Mouse (Mus musculus) thymus, adult 2 months (tissue): ENCODE results near the gene Phykpl. TPM values are rescaled to one million over a fixed set of nuclear protein-coding genes. Genes with fewer than 3 reads are reported as not detected.
A peak's percentile ranks its signal among the peaks of the same experiment; 100 is the strongest.
"Not testable (repeated sequence)": the region's sequence is repeated elsewhere in the genome, so short reads cannot be mapped to it uniquely, and the experiment has no call there.

Source experiments
- DNase-seq: peaks from one replicate; pipeline ENCODE4 v3.0.0; 2021
- H3K27ac ChIP-seq: fragments of 200-500 bp; 2 replicates; pipeline ENCODE4 v1.5.1; 2012; ENCODE audit warnings: low read length, control low read depth; ENCODE audit not compliant: control insufficient read depth, insufficient read depth
- H3K27me3 ChIP-seq: fragments of 200-500 bp; 2 replicates; pipeline ENCODE4 v1.6.1; 2012; ENCODE audit warnings: mild to moderate bottlenecking, low read length, moderate library complexity, mixed read lengths; ENCODE audit not compliant: control insufficient read depth, insufficient read depth
- H3K36me3 ChIP-seq: fragments of 200-500 bp; 2 replicates; pipeline ENCODE4 v1.6.1; 2012; ENCODE audit warnings: mild to moderate bottlenecking, low read length, moderate library complexity; ENCODE audit not compliant: control insufficient read depth, insufficient read depth
- H3K4me1 ChIP-seq: fragments of 200-500 bp; replicated peaks from 2 replicates; pipeline ENCODE4 v1.6.1; 2012; ENCODE audit warnings: low read length; ENCODE audit not compliant: control insufficient read depth, insufficient read depth
- H3K4me3 ChIP-seq: fragments of 200-500 bp; 2 replicates; pipeline ENCODE4 v1.5.1; 2012; ENCODE audit warnings: mild to moderate bottlenecking, low read length, control low read depth, moderate library complexity; ENCODE audit not compliant: control insufficient read depth, insufficient read depth
- CTCF ChIP-seq: fragments of 200-500 bp; IDR thresholded peaks from 2 replicates; pipeline ENCODE4 v1.5.1; 2012; ENCODE audit warnings: mild to moderate bottlenecking, control low read depth, low read length, moderate library complexity, borderline replicate concordance; ENCODE audit not compliant: control insufficient read depth, poor library complexity, insufficient read depth; ENCODE audit errors: extremely low read depth
- POLR2A ChIP-seq: fragments of 200-500 bp; IDR thresholded peaks from 2 replicates; pipeline ENCODE4 v1.6.1; 2012; ENCODE audit warnings: mild to moderate bottlenecking, low read length, control low read depth, moderate library complexity; ENCODE audit not compliant: control insufficient read depth, poor library complexity, insufficient read depth; ENCODE audit errors: extremely low read depth
- WGBS: fragments of 180-500 bp; shearing (Covaris S2); methylation state at CpG from one replicate; pipeline ENCODE4 v1.1.7; 2018; 5-methylcytosine and 5-hydroxymethylcytosine counted together
- polyA plus RNA-seq: library from polyadenylated mRNA; depleted of rRNA; stranded (reverse); fragments of >200 nt; gene quantifications from 2 replicates; pipeline ENCODE4 v1.2.3, GENCODE M21; 2012

The Phykpl gene
- polyA plus RNA-seq, 1 experiment, result 21.8 TPM

DNA sequence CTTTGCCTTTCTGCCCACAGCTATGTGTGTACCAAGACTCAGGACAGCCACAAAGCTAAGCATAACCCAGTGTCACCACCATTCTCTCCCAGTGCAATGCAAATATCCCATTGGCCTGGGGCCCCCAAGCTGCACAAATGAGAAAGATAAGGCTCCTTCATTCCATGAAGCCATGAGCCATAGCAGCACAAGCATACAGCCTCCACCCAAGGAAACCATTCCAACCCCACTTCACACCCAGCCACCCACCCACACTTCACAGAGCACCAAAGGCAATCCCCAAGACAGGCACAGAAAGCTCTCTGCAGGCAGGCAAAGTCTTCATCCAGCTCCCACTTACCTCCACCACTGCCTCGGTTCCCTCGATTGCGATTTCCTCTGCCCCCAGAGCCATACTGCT lies 17.7 kb downstream of the Phykpl start:
- DNase-seq, result no peak
- H3K4me1 ChIP-seq, result peaks cover 2% of the 10 kb centered on the region
- H3K27me3 ChIP-seq, result no peaks in the 10 kb centered on the region
- peaks cover 81% of the 10 kb centered on the region for H3K36me3 ChIP-seq
- H3K4me3 ChIP-seq, result no peak overlapping the region
- H3K27ac ChIP-seq, result no peak overlapping the region
- TF ChIP-seq CTCF (no peak), POLR2A (no peak)
- WGBS, result 97% methylated on average over 3 of the region's 3 CpGs

DNA sequence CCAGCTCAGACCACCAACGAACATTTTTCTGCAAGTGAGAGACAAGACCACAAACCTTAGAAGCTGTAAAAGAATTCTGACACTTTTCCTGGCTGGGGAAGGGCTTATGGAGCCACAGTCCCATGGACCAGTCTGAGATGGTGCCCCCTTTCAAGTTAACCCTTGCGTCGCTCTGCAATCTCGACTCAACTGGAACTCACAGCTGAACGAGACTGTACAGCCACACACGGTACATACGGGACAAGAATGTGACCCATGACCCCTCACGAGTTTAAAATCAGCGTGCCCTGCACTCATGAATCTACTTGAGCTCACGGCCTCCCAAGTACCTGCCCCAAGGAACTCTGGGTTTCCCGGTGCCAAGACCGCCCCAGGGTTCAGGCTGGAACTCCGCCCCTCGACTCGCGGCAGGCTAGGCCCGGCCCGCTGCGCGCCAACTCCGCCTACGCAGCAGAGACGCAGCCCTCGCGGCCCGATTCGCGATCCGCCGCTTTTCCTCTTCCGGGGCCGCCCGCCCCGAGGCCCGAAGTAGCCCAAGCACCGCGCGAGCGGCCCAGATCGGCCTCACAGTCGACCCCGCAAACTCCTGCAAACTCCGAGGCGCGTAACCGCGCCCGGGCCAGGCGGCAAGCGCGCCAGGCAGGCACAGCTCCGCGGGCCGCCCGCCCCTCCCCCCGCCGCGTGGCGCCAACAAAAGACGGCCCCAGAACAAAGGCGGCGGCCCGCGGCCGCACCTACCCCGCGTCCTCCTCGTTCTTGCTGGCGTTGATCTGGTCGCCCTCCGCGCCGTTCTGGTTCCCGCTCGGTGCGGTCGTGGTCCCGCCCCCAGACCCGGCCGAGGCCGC lies 21.3 kb downstream of the Phykpl start:
- no peaks in the 10 kb centered on the region for H3K27me3 ChIP-seq
- DNase-seq, result peak; percentile 86
- peak overlapping the region; percentile 64 for H3K4me3 ChIP-seq
- peak overlapping the region; percentile 15 for H3K27ac ChIP-seq
- WGBS, result under 1% methylated on average over 81 of the region's 81 CpGs
- peaks cover 13% of the 10 kb centered on the region for H3K4me1 ChIP-seq
- H3K36me3 ChIP-seq, result peaks cover 45% of the 10 kb centered on the region
- TF ChIP-seq POLR2A, result peak; percentile 90
- peak; percentile 66; the same call in 1 of the 2 replicates for TF ChIP-seq CTCF

DNA sequence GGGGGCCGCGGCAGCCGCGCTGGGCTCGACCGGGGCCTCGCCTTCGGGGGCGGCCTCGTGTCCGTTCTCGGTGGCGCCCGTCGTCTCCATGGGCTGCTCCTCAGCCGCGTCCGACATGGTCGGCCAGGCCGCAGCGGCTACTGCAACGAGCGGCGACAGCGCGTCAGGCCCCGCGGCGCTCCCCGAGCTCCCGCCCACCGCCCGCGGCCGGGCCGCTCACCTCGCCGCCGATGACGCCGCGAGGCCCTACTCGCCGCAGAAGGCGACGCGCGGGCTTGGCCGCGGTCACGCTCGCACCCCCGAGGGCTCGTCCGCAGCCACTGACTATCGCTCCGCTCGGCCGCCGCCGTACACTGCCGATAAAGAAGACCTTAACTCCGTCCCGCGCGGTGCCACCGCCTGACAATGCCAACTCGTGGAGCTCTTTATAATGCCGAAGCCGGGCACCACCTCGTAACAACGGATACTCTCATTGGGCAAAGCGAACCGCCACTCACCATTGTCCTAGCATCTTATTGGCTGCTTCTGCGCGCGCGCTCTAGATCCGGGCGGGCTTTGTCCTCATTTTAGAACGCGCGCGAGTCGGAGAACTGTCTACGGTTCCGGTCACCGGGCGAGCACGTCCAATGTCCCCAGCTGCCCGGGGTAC lies 22.0 kb downstream of the Phykpl start, which contains the start of gene Hnrnpab:
Gene Hnrnpab, minus strand, starts transcription at position 401 of the 649 bp plus-strand sequence.
- H3K4me3 ChIP-seq, result peak within 1 kb of the TSS; percentile 75
- DNase-seq, result peak; percentile 96
- WGBS, result under 1% methylated on average over 91 of the region's 91 CpGs
- H3K27me3 ChIP-seq, result no peaks in the 10 kb centered on the region
- peaks cover 13% of the 10 kb centered on the region for H3K4me1 ChIP-seq
- H3K36me3 ChIP-seq, result peaks cover 38% of the 10 kb centered on the region
- peak within 1 kb of the TSS; percentile 15 for H3K27ac ChIP-seq
- peak; percentile 100 for TF ChIP-seq POLR2A
- no peak for TF ChIP-seq CTCF

DNA sequence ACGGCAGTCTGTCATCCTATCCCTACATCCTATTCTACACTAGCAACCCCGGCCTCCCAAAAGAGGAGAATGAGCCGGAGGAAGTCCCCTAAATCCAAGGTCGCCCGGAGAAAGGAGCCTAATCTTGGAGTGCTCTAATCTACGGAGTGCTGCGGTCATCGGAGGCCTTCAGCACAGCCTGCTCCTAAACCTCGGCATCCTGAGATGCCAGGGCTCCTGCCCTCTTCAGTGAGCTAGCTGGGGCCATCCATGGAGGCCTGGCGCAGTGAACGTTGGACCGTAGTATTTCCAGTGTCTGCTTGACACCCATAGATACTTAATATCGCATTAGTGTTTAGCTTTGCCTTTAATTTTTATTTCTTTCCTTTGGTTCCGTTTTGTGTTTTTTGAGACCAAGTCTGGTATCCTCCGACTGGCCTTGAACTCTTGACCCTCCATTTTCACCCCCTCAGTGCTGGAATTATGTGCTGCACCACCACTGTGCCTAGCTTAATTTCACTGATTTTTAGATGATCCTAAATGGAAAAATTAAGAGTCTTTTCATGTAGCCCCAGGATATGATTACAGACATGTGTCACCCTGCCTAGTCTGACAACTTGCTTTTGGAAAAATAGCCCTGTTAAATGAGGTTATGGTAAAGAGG lies 22.7 kb downstream of the Phykpl start:
- TF ChIP-seq POLR2A (no peak), CTCF (no peak)
- no peak for DNase-seq
- Histone ChIP-seq H3K27ac (peak overlapping the region; percentile 9; the same call in 1 of the 2 replicates), H3K27me3 (no peaks in the 10 kb centered on the region), H3K4me3 (peak overlapping the region; percentile 75), H3K36me3 (peaks cover 31% of the 10 kb centered on the region), H3K4me1 (peaks cover 13% of the 10 kb centered on the region)
- 6% methylated on average over 15 of the region's 15 CpGs for whole genome bisulfite sequencing

DNA sequence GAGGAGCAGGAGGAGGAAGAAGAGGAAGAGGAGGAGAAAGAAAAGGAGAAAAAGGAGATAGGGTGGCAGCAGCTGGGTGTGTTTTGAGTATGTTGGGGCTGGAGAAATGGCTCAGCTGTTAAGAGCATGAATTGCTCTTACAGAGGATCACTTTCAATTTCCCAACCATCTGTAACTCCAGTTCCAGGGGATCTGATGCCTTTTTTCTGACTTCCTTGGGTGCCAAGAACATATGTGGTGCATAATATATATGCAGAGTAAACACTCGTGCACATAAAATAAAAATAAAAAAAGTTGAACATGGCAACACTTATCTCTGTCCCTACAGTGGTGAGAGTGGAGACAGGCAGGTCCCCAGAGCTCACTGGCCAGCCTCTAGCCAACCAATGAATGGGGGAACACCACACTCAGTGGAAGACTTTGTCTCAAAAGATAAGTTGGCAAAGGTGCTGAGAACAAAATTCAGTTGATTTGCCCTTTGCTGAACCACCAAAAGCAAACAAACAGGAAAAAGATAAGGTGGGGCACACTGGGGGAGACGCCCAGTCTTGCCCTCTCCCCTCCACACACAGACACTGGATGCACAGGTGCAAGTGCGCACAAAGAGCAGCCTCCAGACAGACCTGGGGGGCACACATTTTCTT lies 24.8 kb downstream of the Phykpl start:
- WGBS, result 26% methylated on average over 3 of the region's 3 CpGs
- peak overlapping the region; percentile 91 for H3K27ac ChIP-seq
- no peak for DNase-seq
- peaks cover 10% of the 10 kb centered on the region for H3K36me3 ChIP-seq
- peaks cover 13% of the 10 kb centered on the region for H3K4me1 ChIP-seq
- no peaks in the 10 kb centered on the region for H3K27me3 ChIP-seq
- TF ChIP-seq POLR2A (no peak), CTCF (no peak)
- no peak overlapping the region for H3K4me3 ChIP-seq

DNA sequence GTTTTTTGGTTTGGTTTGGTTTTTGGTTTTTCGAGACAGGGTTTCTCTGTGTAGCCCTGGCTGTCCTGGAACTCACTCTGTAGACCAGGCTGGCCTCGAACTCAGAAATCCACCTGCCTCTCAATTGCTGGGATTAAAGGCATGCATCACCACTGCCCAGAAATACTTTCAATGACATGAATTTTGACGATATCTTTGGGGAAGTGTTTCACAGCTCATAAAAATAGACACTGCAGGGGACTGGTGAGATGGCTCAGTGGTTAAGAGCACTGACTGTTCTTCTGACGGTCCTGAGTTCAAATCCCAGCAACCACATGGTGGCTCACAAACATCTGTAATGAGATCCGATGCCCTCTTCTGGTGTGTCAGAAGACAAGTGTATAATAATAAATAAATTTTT lies 25.4 kb downstream of the Phykpl start:
- H3K27me3 ChIP-seq, DNase-seq, H3K4me3 ChIP-seq, H3K36me3 ChIP-seq: not testable (repeated sequence)
- Histone ChIP-seq H3K4me1 (peaks cover 16% of the 10 kb centered on the region), H3K27ac (peak overlapping the region; percentile 91)
- WGBS, result 71% methylated on average over 5 of the region's 5 CpGs
